Mouse (Mus musculus) thymus, postnatal 0 days (tissue): ENCODE data around the gene Cds1. TPM values are rescaled to one million over a fixed set of nuclear protein-coding genes. Genes with fewer than 3 reads are reported as not detected.

Source experiments
- polyA plus RNA-seq: library from polyadenylated mRNA; unstranded; fragments of >200 nt; fragmentation: Nextera tagmentation; extraction: Ambion mirVana; gene quantifications from 2 replicates; pipeline ENCODE4 v1.2.1, GENCODE M21; 2015

Gene Cds1
- polyA plus RNA-seq, 1 experiment from 2014 or later = 15.7 TPM

Other genes starting within 250 kb of the Cds1 start
- gene Nkx6-1, start 100.1 kb upstream of the Cds1 start, polyA plus RNA-seq = not detected in 2 replicates